Mouse (Mus musculus): Measurements from ENCODE around the gene Jph4. TPM values are rescaled to one million over a fixed set of nuclear protein-coding genes. Genes with fewer than 3 reads are reported as not detected.

The Jph4 gene
- polyA plus RNA-seq, 1 experiment from 2014 or later = 13.8 TPM

- ATAC-seq (ENCODE audit: low FRiP score, low read depth) = no peak
- no peak overlapping the region for H3K4me3 ChIP-seq
- no peak overlapping the region for H3K27ac ChIP-seq
- no peaks in the 10 kb centered on the region for H3K9me3 ChIP-seq
- no peak overlapping the region for H3K9ac ChIP-seq
- peaks cover 20% of the 10 kb centered on the region for H3K4me1 ChIP-seq
- 77% methylated on average over 15 of the region's 15 CpGs for WGBS
- no peak overlapping the region for H3K4me2 ChIP-seq (replicated peaks)
- H3K36me3 ChIP-seq = peaks cover 11% of the 10 kb centered on the region; the same call in 1 of the 2 replicates
- H3K27me3 ChIP-seq (replicated peaks) = 0 out of 2 replicates have a peak, but pooled peaks cover 2% of the 10 kb centered on the region
Observed at GRCm38 (mm10) chr14:55102253-55102785, 14.4 kb downstream of the Jph4 start.

GRCm38 (mm10) chr14:55101592-55101991, 15.1 kb downstream of the Jph4 start:
- Histone ChIP-seq H3K36me3 (peaks cover 11% of the 10 kb centered on the region; the same call in 1 of the 2 replicates), H3K27ac (no peak overlapping the region), H3K4me2 (replicated peaks) (no peak overlapping the region), H3K4me3 (no peak overlapping the region), H3K27me3 (replicated peaks) (no peaks in the 10 kb centered on the region), H3K9ac (no peak overlapping the region), H3K4me1 (peaks cover 27% of the 10 kb centered on the region), H3K9me3 (no peaks in the 10 kb centered on the region)
- no peak for ATAC-seq (ENCODE audit: low FRiP score, low read depth)
- 55% methylated on average over 4 of the region's 4 CpGs for WGBS

- Histone ChIP-seq H3K4me3 (no peak overlapping the region), H3K4me2 (replicated peaks) (no peak overlapping the region), H3K27ac (no peak overlapping the region), H3K9ac (no peak overlapping the region), H3K9me3 (no peaks in the 10 kb centered on the region), H3K4me1 (peaks cover 25% of the 10 kb centered on the region), H3K36me3 (peaks cover 11% of the 10 kb centered on the region; the same call in 1 of the 2 replicates), H3K27me3 (replicated peaks) (no peaks in the 10 kb centered on the region)
- ATAC-seq (ENCODE audit: low FRiP score, low read depth) = no peak
- 60% methylated on average over 4 of the region's 4 CpGs for WGBS
Observed at GRCm38 (mm10) chr14:55098067-55098466, 18.7 kb downstream of the Jph4 start.

- Histone ChIP-seq H3K4me1 (peaks cover 25% of the 10 kb centered on the region), H3K9me3 (no peaks in the 10 kb centered on the region), H3K4me2 (replicated peaks) (peak overlapping the region; percentile 45; the same call in 1 of the 2 replicates), H3K36me3 (peaks cover 11% of the 10 kb centered on the region; the same call in 1 of the 2 replicates), H3K27me3 (replicated peaks) (no peaks in the 10 kb centered on the region), H3K4me3 (no peak overlapping the region), H3K9ac (no peak overlapping the region; the same call in 1 of the 2 replicates), H3K27ac (no peak overlapping the region)
- no peak for ATAC-seq (ENCODE audit: low FRiP score, low read depth)
- 68% methylated on average over 10 of the region's 10 CpGs for WGBS
Observed at GRCm38 (mm10) chr14:55097646-55098045, 19.1 kb downstream of the Jph4 start.

- H3K9ac ChIP-seq = peak overlapping the region; percentile 9; the same call in 1 of the 2 replicates
Observed at GRCm38 (mm10) chr14:55096573-55097087, 20.1 kb downstream of the Jph4 start.

GRCm38 (mm10) chr14:55095671-55096070, 21.1 kb downstream of the Jph4 start:
- Histone ChIP-seq H3K9ac (no peak overlapping the region; the same call in 1 of the 2 replicates), H3K36me3 (peaks cover 11% of the 10 kb centered on the region; the same call in 1 of the 2 replicates), H3K4me3 (no peak overlapping the region), H3K27me3 (replicated peaks) (no peaks in the 10 kb centered on the region), H3K27ac (no peak overlapping the region), H3K4me1 (peaks cover 32% of the 10 kb centered on the region), H3K4me2 (replicated peaks) (peak overlapping the region; percentile 62), H3K9me3 (no peaks in the 10 kb centered on the region)
- WGBS = 58% methylated on average over 12 of the region's 12 CpGs
- no peak for ATAC-seq (ENCODE audit: low FRiP score, low read depth)

More at GRCm38 (mm10) chr14:55096573-55097087, 20.1 kb downstream of the Jph4 start:
- ATAC-seq (ENCODE audit: low FRiP score, low read depth) = no peak
- Histone ChIP-seq H3K9me3 (no peaks in the 10 kb centered on the region), H3K36me3 (peaks cover 11% of the 10 kb centered on the region; the same call in 1 of the 2 replicates), H3K4me2 (replicated peaks) (peak overlapping the region; percentile 45), H3K27ac (peak overlapping the region; percentile 53; the same call in 1 of the 2 replicates), H3K27me3 (replicated peaks) (no peaks in the 10 kb centered on the region), H3K4me3 (no peak overlapping the region), H3K4me1 (peaks cover 25% of the 10 kb centered on the region)
- WGBS = 48% methylated on average over 9 of the region's 9 CpGs

- Histone ChIP-seq H3K9me3 (no peaks in the 10 kb centered on the region), H3K27ac (peak overlapping the region; percentile 60; the same call in 1 of the 2 replicates), H3K4me1 (peaks cover 36% of the 10 kb centered on the region), H3K4me3 (peak overlapping the region; percentile 51), H3K9ac (peak overlapping the region; percentile 73), H3K36me3 (peaks cover 11% of the 10 kb centered on the region; the same call in 1 of the 2 replicates), H3K4me2 (replicated peaks) (peak overlapping the region; percentile 62), H3K27me3 (replicated peaks) (no peaks in the 10 kb centered on the region)
- WGBS = 57% methylated on average over 9 of the region's 9 CpGs
- ATAC-seq (ENCODE audit: low FRiP score, low read depth) = no peak
Observed at GRCm38 (mm10) chr14:55095263-55095662, 21.5 kb downstream of the Jph4 start.

- peak within 1 kb of the TSS; percentile 51 for H3K4me3 ChIP-seq
- H3K9me3 ChIP-seq = no peaks in the 10 kb centered on the region
- H3K4me2 ChIP-seq (replicated peaks) = peak within 1 kb of the TSS; percentile 62
- H3K36me3 ChIP-seq = peaks cover 11% of the 10 kb centered on the region; the same call in 1 of the 2 replicates
- peak within 1 kb of the TSS; percentile 60; the same call in 1 of the 2 replicates for H3K27ac ChIP-seq
- 2% methylated on average over 30 of the region's 30 CpGs for WGBS
- peak within 1 kb of the TSS; percentile 73 for H3K9ac ChIP-seq
- peak; percentile 63 for ATAC-seq (ENCODE audit: low FRiP score, low read depth)
- no peaks in the 10 kb centered on the region for H3K27me3 ChIP-seq (replicated peaks)
- H3K4me1 ChIP-seq = peaks cover 40% of the 10 kb centered on the region
Observed at GRCm38 (mm10) chr14:55094704-55095231, 22.0 kb downstream of the Jph4 start, which contains the start of gene Thtpa. Gene Thtpa, plus strand, starts transcription at chr14:55094784.

- Histone ChIP-seq H3K4me3 (no peak overlapping the region), H3K4me1 (peaks cover 48% of the 10 kb centered on the region), H3K9ac (no peak overlapping the region), H3K27ac (no peak overlapping the region), H3K4me2 (replicated peaks) (peak overlapping the region; percentile 62), H3K27me3 (replicated peaks) (no peaks in the 10 kb centered on the region), H3K9me3 (no peaks in the 10 kb centered on the region), H3K36me3 (peaks cover 8% of the 10 kb centered on the region; the same call in 1 of the 2 replicates)
- 38% methylated on average over 6 of the region's 6 CpGs for WGBS
- ATAC-seq (ENCODE audit: low FRiP score, low read depth) = no peak
Observed at GRCm38 (mm10) chr14:55093927-55094326, 22.8 kb downstream of the Jph4 start.

DNA sequence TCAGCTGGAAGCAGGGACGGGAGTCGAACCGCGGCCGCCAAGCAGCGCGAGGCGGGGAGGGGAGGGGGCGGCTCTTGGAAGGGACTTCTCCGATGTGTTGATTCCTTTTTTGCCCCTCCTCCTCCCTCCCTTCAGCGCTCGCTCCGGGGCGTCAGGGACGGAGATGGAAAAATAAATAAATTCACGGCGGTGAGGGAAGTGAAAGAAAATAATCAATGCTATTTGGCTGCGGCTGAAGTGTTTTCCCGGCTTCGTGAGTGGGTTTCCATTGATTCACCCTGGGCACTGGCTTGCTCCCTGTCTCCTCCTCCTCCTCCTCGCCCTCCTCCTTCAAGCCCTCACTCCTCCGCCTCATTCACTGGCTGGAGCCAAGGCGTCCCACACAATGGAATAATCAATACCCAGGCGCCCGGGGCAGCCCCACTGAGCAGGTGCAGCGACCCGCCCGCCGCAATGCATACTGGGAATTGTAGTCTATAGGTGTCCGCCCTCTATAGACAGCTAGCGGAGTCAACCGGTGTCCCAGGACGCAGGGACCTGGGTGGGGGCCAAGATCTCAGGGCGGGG, 24.6 kb downstream of the Jph4 start, which contains the start of gene Zfhx2:
Zfhx2 (minus strand) TSS at position 314 of the 567 bp plus-strand sequence.
- Histone ChIP-seq H3K4me2 (replicated peaks) (peak within 1 kb of the TSS; percentile 80), H3K36me3 (no peaks in the 10 kb centered on the region), H3K9me3 (no peaks in the 10 kb centered on the region), H3K4me3 (peak within 1 kb of the TSS; percentile 60), H3K27ac (peak within 1 kb of the TSS; percentile 86), H3K27me3 (replicated peaks) (no peaks in the 10 kb centered on the region), H3K9ac (peak within 1 kb of the TSS; percentile 92), H3K4me1 (peaks cover 59% of the 10 kb centered on the region)
- under 1% methylated on average over 34 of the region's 34 CpGs for WGBS
- ATAC-seq (ENCODE audit: low FRiP score, low read depth) = peak; percentile 85

- Histone ChIP-seq H3K27me3 (replicated peaks) (no peaks in the 10 kb centered on the region), H3K4me2 (replicated peaks) (peak overlapping the region; percentile 80), H3K4me3 (peak overlapping the region; percentile 60), H3K9ac (peak overlapping the region; percentile 92), H3K4me1 (peaks cover 59% of the 10 kb centered on the region), H3K9me3 (no peaks in the 10 kb centered on the region), H3K27ac (peak overlapping the region; percentile 86), H3K36me3 (no peaks in the 10 kb centered on the region)
- ATAC-seq (ENCODE audit: low FRiP score, low read depth) = peak; percentile 23
- WGBS = 4% methylated on average over 34 of the region's 34 CpGs
Observed at GRCm38 (mm10) chr14:55091209-55091865, 25.4 kb downstream of the Jph4 start.
